ENCODE assay signal across 8 mouse cellular contexts in genomic region chrX:134162043-134162720, GRCm38 (mm10). TPM values are rescaled to one million over a fixed set of nuclear protein-coding genes. Genes with fewer than 3 reads are reported as not detected.
DNase-seq lines count a peak whose midpoint lies in the region; ATAC-seq and TF ChIP-seq lines count a peak whose summit lies in the region.

Xkrx (minus strand) TSS chrX:134162076.

- no peaks in the 10 kb centered on the region for H3K36me3 ChIP-seq in heart, embryonic 10.5 days
- no peaks in the 10 kb centered on the region for H3K36me3 ChIP-seq in forebrain, embryonic 13.5 days (ENCODE audit: poor library complexity, severe bottlenecking)
- no peaks in the 10 kb centered on the region for H3K36me3 ChIP-seq in limb, embryonic 15.5 days
- H3K36me3 ChIP-seq in neural tube, embryonic 14.5 days (ENCODE audit: control insufficient read depth, insufficient read depth, low read length) = no peaks in the 10 kb centered on the region

- no peak within 1 kb of the TSS for H3K27ac ChIP-seq in heart, embryonic 10.5 days
- H3K27ac ChIP-seq in bone marrow, adult 2 months (ENCODE audit: control insufficient read depth, insufficient read depth, low read depth, low read length, poor library complexity) = peak within 1 kb of the TSS; percentile 42
- H3K27ac ChIP-seq in forebrain, embryonic 13.5 days = no peak within 1 kb of the TSS
- H3K27ac ChIP-seq in limb, embryonic 15.5 days = no peak within 1 kb of the TSS
- no peak within 1 kb of the TSS for H3K27ac ChIP-seq in neural tube, embryonic 14.5 days (ENCODE audit: low read depth, low read length)

- no peaks in the 10 kb centered on the region for H3K9me3 ChIP-seq in heart, embryonic 10.5 days
- no peaks in the 10 kb centered on the region for H3K9me3 ChIP-seq in forebrain, embryonic 13.5 days (replicated peaks)
- H3K9me3 ChIP-seq in limb, embryonic 15.5 days = no peaks in the 10 kb centered on the region
- no peaks in the 10 kb centered on the region for H3K9me3 ChIP-seq in neural tube, embryonic 14.5 days (ENCODE audit: control insufficient read depth, low read length)

- peaks cover 19% of the 10 kb centered on the region; the same call in 1 of the 2 replicates for H3K27me3 ChIP-seq in heart, embryonic 10.5 days (ENCODE audit: insufficient read depth, poor library complexity, severe bottlenecking)
- H3K27me3 ChIP-seq in forebrain, embryonic 13.5 days = no peaks in the 10 kb centered on the region
- H3K27me3 ChIP-seq in limb, embryonic 15.5 days = 0 out of 2 replicates have a peak, but pooled peaks cover 9% of the 10 kb centered on the region
- 0 out of 2 replicates have a peak, but pooled peaks cover 2% of the 10 kb centered on the region for H3K27me3 ChIP-seq in neural tube, embryonic 14.5 days (ENCODE audit: control insufficient read depth, insufficient read depth, low read length)

- TF ChIP-seq POLR2A in bone marrow, adult 2 months (IDR thresholded peaks at IDR 0.05; ENCODE audit: borderline replicate concordance, control insufficient read depth, low read depth, low read length) = no peak

- DNase-seq in heart, embryonic 10.5 days (ENCODE audit: low spot score) = no peak
- no peak for DNase-seq in heart, adult 9 months (ENCODE audit: low spot score in 2 of 2)
- DNase-seq in layer of hippocampus, adult 9-11 months = no peak
- DNase-seq in adrenal gland, postnatal 36 days = no peak

- no peaks in the 10 kb centered on the region for H3K4me1 ChIP-seq in heart, embryonic 10.5 days
- no peaks in the 10 kb centered on the region for H3K4me1 ChIP-seq in bone marrow, adult 2 months (ENCODE audit: control insufficient read depth, insufficient read depth, low read length)
- no peaks in the 10 kb centered on the region; the same call in 1 of the 2 replicates for H3K4me1 ChIP-seq in forebrain, embryonic 13.5 days
- 0 out of 2 replicates have a peak, but pooled peaks cover 8% of the 10 kb centered on the region for H3K4me1 ChIP-seq in limb, embryonic 15.5 days
- no peaks in the 10 kb centered on the region for H3K4me1 ChIP-seq in neural tube, embryonic 14.5 days (ENCODE audit: control insufficient read depth, insufficient read depth, low read length)

- 0 out of 2 replicates have a peak, but pooled peaks have one; percentile 24 for ATAC-seq in forebrain, embryonic 13.5 days
- no peak for ATAC-seq in limb, embryonic 15.5 days (ENCODE audit: insufficient number of reproducible peaks, low FRiP score, low TSS enrichment, low read depth)
- peak; percentile 31; the same call in 1 of the 2 replicates for ATAC-seq in neural tube, embryonic 14.5 days (ENCODE audit: low read depth)

- H3K4me3 ChIP-seq in heart, embryonic 10.5 days = peak within 1 kb of the TSS; percentile 41
- peak within 1 kb of the TSS; percentile 61 for H3K4me3 ChIP-seq in bone marrow, adult 2 months (replicated peaks; ENCODE audit: control insufficient read depth, low read depth, low read length)
- peak within 1 kb of the TSS; percentile 28 for H3K4me3 ChIP-seq in forebrain, embryonic 13.5 days
- peak within 1 kb of the TSS; percentile 22 for H3K4me3 ChIP-seq in limb, embryonic 15.5 days
- peak within 1 kb of the TSS; percentile 27 for H3K4me3 ChIP-seq in neural tube, embryonic 14.5 days (ENCODE audit: low read depth, low read length)

- H3K4me2 ChIP-seq in forebrain, embryonic 13.5 days = peak within 1 kb of the TSS; percentile 56
- peak within 1 kb of the TSS; percentile 40 for H3K4me2 ChIP-seq in limb, embryonic 15.5 days
- H3K4me2 ChIP-seq in neural tube, embryonic 14.5 days (ENCODE audit: low read depth, low read length) = peak within 1 kb of the TSS; percentile 51

- no peak within 1 kb of the TSS for H3K9ac ChIP-seq in forebrain, embryonic 13.5 days
- H3K9ac ChIP-seq in limb, embryonic 15.5 days = no peak within 1 kb of the TSS
- H3K9ac ChIP-seq in neural tube, embryonic 14.5 days (replicated peaks; ENCODE audit: low read depth, low read length) = no peak within 1 kb of the TSS

- no peak for TF ChIP-seq CTCF in bone marrow, adult 2 months (IDR thresholded peaks at IDR 0.05; ENCODE audit: control insufficient read depth, insufficient read depth, low read length)

- 32% methylated on average over 16 of the region's 16 CpGs for WGBS in heart, embryonic 10.5 days
- WGBS in bone marrow, adult 2 months = 41% methylated on average over 16 of the region's 16 CpGs
- WGBS in forebrain, embryonic 13.5 days = 28% methylated on average over 16 of the region's 16 CpGs
- 22% methylated on average over 16 of the region's 16 CpGs for WGBS in limb, embryonic 15.5 days
- 32% methylated on average over 16 of the region's 16 CpGs for WGBS in neural tube, embryonic 14.5 days

RNA-seq across cellular contexts. Expression of gene Xkrx, which starts in this region (rescaled TPM):
- 0.10 and 0.14 TPM in 2 replicates for polyA plus RNA-seq in heart, embryonic 10.5 days (2016; fragmentation: Nextera tagmentation; extraction: Ambion mirVana)
- 4.4 and 12.4 TPM in 2 replicates for polyA plus RNA-seq in bone marrow, adult 2 months (2011; ENCODE audit: insufficient read depth, insufficient read length, low replicate concordance, missing spikeins)
- 0.09 and 0.11 TPM in 2 replicates for polyA plus RNA-seq in forebrain, embryonic 13.5 days (2015; fragmentation: Nextera tagmentation; extraction: Ambion mirVana)
- 3.7 TPM in 2 replicates for polyA plus RNA-seq in limb, embryonic 15.5 days (2015; fragmentation: Nextera tagmentation; extraction: Ambion mirVana)
- 0.44 and 1.4 TPM in 2 replicates for polyA plus RNA-seq in neural tube, embryonic 14.5 days (2014; fragmentation: Nextera tagmentation; extraction: Ambion mirVana)
- total RNA-seq in adrenal gland, postnatal 36 days (2021) = 1 to 10 TPM in 1 of 2 experiments, under 1 TPM in 1; 0.50 to 1.3 TPM

Comparison
In these comparisons a context has a peak if more than half of its experiments do, and no peak if none do; other contexts are left out.
1. Peak in ATAC-seq, H3K4me3 ChIP-seq and H3K4me2 ChIP-seq in forebrain, embryonic 13.5 days; RNA of the gene not detected or under 1 TPM.